Mouse (Mus musculus) regulatory T cell (primary cell): ENCODE measurements around the gene Cdh13.

Experiments used
- in situ Hi-C: fragments of 300-600 bp; cut with MboI, MseI; formaldehyde crosslinking; loops from one replicate; pipeline ENCODE4 v1.15.1; 2025; ENCODE audit warnings: high pct_unique_total_duplicates

The Cdh13 gene

DNA sequence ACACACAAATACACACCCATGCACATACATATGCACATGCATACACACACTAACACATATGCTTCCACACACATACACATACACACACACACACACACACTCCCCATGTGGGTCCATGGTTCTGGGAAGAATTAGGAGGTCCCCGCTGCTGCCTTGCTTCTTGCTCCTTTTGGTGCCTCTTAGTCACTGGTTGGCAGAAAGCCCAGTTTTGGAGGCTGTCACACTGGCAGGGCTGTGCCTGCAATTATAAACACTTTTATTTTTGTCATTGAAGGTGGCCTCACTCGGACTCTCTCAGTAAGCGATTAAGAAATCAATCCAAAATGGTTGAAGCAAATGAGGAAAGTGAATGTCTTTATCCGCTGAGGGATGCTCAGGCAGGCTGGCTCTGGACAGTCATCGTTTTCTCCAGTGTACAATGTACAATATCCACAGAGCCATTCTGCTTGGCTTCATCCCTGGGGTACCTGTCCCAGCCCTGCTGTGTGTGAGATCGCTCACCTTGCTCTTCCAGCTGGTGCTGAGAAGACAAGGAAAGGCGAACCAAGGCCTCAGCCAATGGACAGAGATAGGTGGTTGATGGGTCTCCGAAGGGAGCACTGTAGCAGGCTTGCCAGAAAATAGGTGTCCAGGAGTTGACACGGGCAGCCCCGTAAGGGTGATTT lies 913.1 kb downstream of the Cdh13 start:
- in situ Hi-C loops = no loop called here

DNA sequence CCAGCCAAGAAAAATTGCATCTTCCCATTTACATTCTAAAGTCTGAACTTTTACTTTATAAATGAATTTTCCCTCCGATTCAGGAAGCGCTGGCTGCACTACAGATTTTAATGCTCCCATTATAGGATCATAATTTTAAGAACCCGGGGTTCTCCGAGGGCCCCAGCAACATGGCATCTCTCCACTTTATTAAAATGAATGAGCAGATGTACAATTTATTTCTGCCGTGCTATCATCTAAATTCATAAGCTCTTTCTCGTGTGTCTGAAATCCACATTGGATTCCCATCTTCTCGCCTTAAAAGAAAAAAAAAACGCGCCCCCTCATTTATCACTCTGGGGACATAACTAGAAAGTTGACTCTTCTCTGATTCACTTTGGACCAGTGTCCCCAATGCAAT lies 925.0 kb downstream of the Cdh13 start:
- in situ Hi-C loops = no loop called here

DNA sequence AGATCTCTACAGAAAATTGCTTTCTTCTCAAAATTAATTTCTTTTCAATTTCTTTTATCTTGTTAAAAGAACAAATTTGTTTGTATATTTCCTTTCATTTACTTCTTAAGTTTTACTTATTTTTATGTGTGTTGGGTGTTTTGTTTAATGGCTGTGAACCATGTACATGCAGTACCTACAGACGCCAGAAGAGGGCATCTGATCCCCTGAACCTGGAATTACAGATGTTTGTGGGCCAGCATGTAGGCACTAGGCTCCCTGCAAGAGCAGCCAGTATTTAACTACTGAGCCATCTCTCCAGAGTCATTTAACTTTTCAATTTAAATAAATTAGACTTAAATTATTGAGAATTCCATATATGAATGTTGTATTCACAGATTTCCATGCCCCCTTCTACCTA lies 941.0 kb downstream of the Cdh13 start:
- in situ Hi-C loops = no loop called here

DNA sequence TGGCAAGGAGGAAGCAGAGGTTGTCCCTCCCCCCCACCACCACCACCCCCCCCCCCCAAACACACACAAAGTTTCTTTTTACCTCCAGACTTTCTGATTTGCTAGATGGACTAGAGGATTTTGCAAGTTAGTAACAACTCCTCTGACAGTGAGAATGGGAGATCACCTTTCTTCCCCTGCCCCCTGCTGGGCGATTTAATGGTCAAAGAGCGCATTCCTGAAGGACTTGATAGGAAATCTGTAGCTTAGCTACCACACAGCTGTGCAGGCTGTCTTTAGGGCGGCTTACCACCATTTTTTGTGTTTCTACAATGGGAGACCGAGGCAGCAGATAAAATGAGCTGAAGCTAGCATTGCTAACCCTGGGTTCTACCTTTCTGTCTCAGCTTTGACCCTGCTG lies 961.6 kb downstream of the Cdh13 start:
- in situ Hi-C loops = no loop called here

DNA sequence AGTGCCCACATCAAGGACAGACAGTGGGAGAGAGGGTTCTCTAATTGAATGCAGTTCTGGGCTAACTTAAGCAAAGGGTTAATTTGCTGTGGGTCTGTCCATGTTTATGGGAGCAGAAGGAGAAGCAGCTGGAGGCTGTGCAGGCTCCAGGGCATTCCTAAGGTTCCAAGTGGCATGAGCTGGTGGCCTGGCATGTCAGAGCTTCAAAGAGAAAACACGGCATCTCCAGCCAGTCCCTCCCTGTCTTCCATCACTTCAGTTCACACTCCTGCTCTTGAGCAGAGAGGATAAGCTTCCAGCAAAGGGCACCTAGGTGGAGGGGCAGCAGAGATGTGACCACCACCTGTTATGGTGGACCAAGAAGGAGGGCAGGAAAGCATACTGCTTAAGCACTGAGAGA lies 962.1 kb downstream of the Cdh13 start:
- in situ Hi-C loops = no loop called here

DNA sequence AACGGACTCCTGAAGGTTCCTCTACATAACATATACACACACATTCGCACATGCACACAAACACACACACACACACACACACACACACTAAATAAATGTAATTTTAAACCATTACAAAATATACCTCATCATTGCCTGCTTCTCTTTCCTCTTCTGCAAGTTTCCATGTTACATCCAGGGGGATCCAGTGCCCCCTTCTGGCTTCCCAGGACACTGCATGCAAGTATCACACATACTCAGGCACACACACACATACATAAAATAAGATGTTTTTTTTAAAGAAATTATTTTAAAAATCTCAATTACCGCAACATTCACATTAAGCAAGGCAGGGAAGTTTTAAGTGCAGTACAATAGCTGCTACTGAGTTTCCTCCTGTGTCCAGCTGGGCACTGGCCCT lies 970.8 kb downstream of the Cdh13 start:
- in situ Hi-C loops = no loop called here

DNA sequence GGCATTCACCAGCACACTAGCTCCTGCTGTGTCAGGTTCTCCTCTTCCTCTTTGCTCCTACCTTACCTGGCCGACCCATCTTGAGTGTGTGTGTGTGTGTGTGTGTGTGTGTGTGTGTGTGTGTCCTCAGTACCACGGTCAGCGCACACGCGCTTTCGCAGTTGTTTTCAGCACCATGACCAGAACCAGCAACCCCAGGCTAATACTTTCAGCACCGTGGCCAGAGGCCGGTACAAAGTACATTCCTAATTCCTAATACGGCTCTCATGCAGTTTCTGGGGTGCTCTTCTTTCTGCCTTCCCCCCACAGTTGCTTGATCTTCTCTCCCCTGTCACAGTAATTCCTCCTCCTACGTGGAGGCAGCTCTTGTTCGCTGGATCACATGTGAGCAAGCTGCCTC lies 975.1 kb downstream of the Cdh13 start:
- in situ Hi-C loops = no loop called here

DNA sequence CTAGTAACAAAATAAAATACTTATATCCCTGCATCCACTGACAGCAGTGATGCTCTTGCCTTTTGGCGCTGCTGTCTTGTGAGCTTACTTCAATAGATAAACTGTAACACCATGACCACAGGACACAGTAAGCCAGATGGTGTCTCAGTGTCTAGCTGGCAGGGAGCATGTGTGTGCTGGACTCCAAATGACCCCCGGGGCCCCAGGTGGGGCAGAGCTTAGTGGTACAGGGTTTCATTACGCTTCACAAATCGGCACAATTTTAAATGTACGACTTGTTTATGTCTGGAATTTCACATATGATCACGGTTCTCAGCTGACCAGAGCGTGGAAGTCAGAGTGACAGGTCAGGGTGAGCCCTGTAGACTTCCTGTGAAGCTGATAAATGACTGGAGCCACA lies 980.2 kb downstream of the Cdh13 start:
- in situ Hi-C loops = no loop called here

DNA sequence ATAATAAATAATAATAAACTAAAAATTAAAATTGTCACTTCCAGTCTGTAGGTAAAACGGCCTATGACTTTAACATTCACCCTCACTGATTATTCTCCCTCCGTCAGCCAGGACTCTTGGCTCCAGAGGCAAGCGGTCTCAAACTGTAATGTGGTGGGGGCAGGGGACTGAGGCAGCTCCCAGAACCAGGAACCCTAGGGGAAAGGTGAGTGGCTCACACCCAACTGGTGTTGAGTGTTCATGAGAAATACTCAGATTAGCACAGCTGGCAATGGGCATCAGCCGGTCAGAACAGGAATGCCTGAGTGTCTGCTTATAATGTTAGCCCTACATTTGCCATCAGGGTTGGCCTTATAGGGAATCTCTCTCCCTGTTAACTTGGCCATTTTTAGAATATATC lies 982.8 kb downstream of the Cdh13 start:
- in situ Hi-C loops = no loop called here

DNA sequence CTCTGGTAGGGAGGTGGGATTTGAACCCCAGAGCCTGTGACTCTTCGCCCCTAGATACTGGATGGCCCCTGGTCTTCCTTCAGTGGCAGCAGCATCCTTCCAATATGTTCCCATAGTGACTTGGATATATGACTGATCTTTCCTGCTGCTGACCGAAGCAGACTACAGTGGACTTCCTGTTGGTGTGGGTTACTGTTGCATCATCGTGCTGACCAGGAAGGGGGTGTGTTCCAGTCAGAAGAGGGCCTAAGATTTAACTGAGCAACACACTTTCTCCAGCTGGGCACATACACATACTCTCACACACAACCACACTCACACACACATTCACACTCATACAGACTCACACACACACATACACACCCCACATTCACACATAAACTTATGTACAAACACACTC lies 986.0 kb downstream of the Cdh13 start:
- in situ Hi-C loops = no loop called here

DNA sequence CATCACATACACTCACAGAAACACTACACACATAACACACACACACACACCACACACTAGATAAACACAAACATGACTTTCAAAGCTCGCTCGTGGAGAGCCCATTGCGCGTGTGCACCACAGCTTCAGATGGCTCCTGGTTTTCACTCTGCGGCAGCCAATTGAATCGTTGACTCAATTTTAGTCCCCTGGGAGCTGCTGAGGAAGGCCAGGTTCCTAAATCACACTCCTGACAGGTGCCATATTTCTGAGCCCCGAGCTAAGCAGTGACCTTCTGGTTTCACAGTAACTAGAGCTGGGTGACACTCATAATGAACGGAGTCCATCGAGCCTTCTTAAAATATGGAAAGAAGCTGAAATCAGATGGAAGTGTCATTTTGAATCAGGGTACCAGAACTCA lies 986.8 kb downstream of the Cdh13 start:
- in situ Hi-C loops = no loop called here

DNA sequence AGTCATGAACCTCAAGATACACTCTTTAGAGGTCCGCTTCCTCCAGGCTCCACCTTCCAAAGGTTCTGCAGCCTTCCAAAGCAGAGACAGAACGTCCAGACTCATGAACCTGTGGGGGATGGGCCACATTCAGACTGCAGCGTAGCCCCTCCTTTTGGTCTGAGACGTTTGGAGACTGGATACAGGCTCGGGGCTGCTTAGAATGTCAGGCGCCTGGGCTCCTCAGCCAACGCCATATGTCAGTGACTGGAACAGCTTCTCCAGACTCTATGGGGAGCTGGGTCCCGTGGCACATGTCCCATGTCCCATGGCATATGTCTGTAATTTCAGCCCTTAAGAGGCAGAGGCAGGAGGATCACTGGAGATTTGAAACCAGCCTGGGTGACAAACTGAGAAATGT lies 989.4 kb downstream of the Cdh13 start:
- in situ Hi-C loops = no loop called here

DNA sequence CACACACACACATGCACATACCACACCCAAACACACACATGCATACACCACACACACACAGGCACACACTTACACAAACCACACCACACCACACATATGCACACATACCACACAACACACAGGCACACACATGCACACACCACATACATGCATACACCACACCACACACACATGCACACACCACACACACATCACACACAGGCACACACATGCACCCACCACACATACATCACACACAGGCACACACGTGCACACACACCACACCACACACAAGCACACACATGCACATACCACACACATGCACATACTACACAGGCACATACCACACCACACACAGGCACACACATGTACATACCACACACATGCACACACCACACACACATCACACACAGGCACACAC lies 991.9 kb downstream of the Cdh13 start:
- in situ Hi-C loops = no loop called here

DNA sequence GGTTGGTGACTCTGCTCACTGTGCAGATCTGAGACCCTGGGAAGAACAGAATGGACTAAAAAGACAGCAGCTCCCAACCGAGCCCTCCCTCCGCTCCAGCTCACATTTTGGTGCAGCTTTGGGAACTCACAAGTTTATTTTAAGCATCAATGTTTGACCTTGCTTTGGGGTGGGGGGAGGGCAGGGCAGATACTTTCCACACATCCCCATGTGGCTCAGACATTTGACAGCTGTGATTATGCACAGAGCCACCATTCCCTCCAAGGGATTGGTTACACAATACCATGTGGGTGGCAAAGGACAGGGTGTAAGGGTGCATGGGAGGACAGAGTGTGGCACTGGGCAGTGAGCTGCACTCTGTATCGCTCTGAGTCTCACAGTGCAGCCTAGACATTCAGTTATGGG lies 993.5 kb downstream of the Cdh13 start:
- in situ Hi-C loops = no loop called here

DNA sequence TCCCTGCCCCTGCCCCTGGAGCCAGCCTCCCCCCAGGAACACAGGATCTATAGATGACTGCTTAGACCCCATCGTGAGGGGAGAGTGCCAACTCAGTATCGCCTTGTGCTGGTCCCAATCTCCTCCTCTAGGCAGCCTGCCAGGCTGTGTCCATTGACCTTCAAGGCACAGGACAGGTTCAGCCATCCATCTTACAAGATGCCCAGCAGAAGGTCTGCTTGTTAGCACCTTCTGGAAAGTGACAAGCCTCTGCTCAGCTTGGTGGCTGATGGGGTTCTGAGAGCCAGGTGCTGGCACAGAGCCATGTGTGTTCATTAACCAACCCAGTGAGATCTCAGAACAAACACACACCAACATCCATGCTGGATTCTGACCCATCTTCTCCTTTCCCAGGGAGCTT lies 998.2 kb downstream of the Cdh13 start:
- in situ Hi-C loops = no loop called here

DNA sequence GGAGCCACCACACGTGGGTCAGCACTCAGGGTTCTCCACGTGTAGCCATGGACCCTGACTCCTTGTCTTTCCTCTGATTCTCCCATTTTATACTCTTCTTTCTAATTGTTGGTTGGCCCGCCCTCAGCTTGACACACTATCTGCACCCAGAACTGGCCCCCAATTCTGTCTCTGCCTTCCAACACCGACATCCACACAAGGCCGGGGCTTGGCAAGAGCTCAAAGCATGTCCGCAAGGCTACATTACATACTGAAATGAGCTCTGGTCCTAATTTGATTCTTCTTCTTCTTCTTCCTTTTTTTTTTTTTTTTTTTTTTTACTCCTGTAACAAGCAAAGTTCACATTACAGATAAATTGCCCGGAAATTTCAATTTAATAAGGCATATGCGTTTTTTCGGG lies 1001.0 kb downstream of the Cdh13 start:
- in situ Hi-C loops = no loop called here

DNA sequence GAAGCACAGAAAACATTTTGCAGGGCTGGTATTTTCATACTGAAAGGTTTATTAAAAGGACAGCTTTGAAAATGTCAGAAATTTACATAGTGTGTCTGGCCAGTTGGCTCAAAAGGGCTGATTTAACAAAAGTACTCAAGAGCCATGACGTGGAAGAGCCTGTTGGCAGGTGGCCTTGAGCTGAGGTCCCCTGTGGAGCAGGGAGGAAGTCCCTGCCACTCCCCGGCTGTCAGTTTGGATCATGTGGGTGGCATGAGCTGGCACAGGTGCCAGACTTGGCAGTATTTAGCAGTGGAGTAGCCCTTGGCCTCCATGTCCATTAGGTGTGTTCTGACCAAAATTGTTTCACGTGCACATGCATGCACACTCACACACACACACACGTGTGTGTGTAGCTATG lies 1001.4 kb downstream of the Cdh13 start:
- in situ Hi-C loops = no loop called here

DNA sequence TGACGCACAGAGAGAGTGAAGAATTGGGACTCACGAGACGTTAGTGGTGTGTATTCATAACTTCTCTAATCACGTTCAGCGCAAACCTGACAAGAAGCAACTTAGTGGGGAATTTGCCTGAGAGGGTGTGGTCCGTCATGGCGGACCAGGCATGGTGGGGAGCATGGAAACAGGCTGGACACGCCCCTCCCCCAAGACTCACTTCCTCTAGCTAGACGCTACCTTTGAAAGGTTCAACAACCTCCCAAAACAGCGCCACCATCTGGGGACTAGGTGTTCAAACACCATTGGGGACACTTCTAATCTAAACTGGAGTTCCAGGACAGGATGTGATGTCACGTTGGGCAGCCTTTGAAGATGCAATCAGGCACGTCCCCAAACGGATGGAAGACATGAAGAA lies 1011.9 kb downstream of the Cdh13 start:
- in situ Hi-C loops = loop anchor here (5.0 kb wide), 1 partner anchor 68 kb away; no protein-coding TSS in a partner anchor

DNA sequence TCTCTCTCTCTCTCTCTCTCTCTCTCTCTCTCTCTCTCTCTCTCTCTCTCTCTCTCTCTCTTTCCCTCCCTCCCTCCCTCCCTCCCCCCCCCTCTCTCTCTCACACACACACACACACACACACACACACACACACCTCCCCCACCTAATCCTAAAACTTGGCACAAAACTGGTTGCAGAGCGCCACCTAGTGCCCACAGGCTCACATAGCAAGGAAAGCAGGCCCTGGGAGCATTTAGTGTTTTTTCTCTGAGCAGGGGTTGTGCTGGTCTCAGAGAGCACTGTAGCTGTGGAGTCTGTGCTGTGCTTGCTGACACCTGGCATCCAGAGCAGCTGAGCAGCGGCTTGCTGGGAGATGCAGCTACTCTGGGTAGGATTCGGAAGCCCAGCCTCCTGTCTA lies 1014.2 kb downstream of the Cdh13 start:
- in situ Hi-C loops = loop anchor here (5.0 kb wide), 1 partner anchor 70 kb away; no protein-coding TSS in a partner anchor

DNA sequence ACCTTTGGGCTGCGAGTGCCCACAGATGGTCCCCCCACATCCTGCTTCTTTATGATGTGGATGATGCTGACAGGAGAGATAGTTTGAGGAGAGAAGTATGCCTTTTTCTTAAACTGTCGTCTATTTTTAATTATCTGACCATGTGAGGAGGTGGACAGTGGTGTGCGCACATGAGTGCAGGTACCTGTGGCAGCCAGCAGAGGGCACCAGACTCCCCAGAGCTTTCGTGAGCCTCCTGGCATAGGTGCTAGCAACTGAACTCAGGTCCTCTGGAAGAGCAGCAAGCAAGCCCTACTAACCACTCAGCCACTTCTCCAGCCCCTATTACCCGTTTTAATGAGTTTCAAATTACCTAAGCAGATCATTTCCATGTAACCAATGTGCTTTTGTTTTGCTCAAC lies 1016.8 kb downstream of the Cdh13 start:
- in situ Hi-C loops = no loop called here

DNA sequence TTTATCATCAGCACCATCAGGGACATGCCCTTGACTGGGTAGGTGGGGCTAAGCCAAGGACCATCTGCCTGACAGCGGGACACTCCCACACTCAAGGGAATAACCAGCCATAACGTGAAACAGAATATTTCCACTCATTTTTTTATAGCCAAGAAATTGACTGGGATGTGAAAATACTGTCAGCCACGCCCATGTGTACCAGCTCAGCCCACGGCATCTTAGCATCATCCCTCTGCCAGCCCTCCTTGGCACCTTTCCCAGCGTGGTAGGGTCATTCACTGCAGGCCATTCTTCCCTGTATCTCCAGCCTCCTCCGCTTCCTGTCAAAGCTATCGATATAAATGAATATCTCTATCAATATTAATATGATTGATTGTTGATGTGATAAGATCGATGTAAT lies 1020.7 kb downstream of the Cdh13 start:
- in situ Hi-C loops = no loop called here

DNA sequence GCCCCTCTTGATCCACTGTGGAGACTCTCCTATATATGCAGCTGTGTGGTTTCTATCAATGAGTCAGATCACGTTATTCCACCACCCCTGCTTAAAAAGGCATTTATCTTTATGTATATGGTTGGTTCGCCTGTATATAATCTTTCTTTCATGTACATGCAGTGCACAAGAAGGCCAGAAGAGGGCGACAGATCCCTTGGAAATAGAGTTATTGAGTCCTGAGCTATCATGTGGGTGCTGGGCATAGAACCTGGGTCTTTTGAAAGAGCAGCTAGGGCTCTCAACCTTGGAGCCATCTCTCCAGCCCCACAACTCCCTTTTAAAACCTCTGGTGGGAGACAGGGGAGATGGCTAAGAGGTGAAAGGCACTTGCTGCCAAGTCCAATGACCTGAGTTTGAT lies 1027.9 kb downstream of the Cdh13 start:
- in situ Hi-C loops = loop anchor here (5.0 kb wide), 1 partner anchor 61 kb away; no protein-coding TSS in a partner anchor

DNA sequence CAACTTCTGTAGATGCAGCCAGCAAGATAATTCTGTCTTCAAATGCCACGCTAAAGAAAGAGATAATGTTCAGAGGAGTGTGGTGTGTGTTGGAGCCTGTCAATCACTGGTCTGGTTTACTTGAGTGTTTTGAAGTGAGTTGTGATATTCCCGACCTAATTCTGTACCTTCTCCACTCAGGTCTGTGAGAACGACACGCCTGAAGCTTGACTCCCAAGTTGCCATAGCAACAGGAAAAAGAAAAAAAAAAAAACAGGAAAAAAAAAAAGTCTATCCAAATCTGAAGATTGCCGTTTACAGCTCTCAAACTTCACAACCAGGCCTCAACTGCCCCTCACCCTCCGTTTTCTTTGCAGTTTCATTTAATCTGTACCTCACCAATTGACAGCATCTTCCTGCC lies 1039.7 kb downstream of the Cdh13 start:
- in situ Hi-C loops = loop anchor here (10.0 kb wide), 1 partner anchor 1498 kb away; no protein-coding TSS in a partner anchor

DNA sequence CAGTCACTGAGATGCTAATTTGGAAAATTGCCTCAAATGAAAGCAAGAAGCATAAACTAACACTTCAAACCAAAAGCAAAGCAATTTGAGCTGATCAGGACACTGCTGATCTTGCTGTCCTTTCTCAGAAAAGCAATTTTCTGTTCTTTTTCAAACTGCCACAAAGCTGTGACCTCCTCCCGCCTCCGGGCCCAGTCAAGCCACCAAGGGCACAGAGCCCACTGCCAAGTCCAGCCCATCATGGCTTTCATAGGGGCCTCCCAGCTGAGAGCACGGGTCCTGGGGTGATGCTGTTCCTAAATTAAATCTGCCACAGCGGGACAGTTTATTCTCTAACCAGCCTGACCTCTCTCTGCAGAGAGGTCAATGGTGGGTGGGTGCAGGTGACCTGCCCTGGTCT lies 1056.0 kb downstream of the Cdh13 start:
- in situ Hi-C loops = no loop called here
